Mouse (Mus musculus) large intestine, adult 2 months (tissue): ENCODE measurements around the gene Efhb. TPM values are rescaled to one million over a fixed set of nuclear protein-coding genes. Genes with fewer than 3 reads are reported as not detected.

Experiments
- DNase-seq: peaks from one replicate; pipeline ENCODE4 v3.0.0-alpha.2; 2012; ENCODE audit warnings: low read depth, low spot score
- WGBS: fragments of 180-500 bp; shearing (Covaris S2); methylation state at CpG from one replicate; pipeline ENCODE4 v1.1.7; 2018; 5-methylcytosine and 5-hydroxymethylcytosine counted together
- polyA plus RNA-seq: library from polyadenylated mRNA; depleted of rRNA; stranded (reverse); fragments of >200 nt; gene quantifications from 2 replicates; pipeline ENCODE4 v1.2.3, GENCODE M21; 2012; rRNA removed

The Efhb gene
- polyA plus RNA-seq, 1 experiment = 0.56 TPM

GRCm38 (mm10) chr17:53387581-53388473 is 75.3 kb downstream of the Efhb start:
- 39% methylated on average over 6 of the region's 6 CpGs for WGBS
- no peak for DNase-seq

- DNase-seq = no peak
- WGBS = 71% methylated on average over 6 of the region's 6 CpGs
These were observed 76.3 kb downstream of the Efhb start for GRCm38 (mm10) chr17:53386863-53387262.

GRCm38 (mm10) chr17:53364111-53364510 is 99.0 kb downstream of the Efhb start:
- DNase-seq = no peak
- 83% methylated on average over 6 of the region's 6 CpGs for WGBS

Other genes starting within 250 kb of the Efhb start
- gene Rab5a, start 15.9 kb upstream of the Efhb start, polyA plus RNA-seq = 7.8 and 9.7 TPM in 2 replicates
- not detected in 2 replicates for gene Pp2d1, start 76.1 kb upstream of the Efhb start, polyA plus RNA-seq
- gene Kat2b, start 103.5 kb upstream of the Efhb start, polyA plus RNA-seq = 6.6 and 7.7 TPM in 2 replicates
- gene Sgo1, start 226.0 kb upstream of the Efhb start, polyA plus RNA-seq = 1.8 and 2.0 TPM in 2 replicates